Mouse (Mus musculus) forebrain, embryonic 14.5 days (tissue): ENCODE measurements at regions not wholly inside any gene's neighbourhood (a gene's known extent, or its start where the extent isn't known, plus 50 kb on each side); places are given as distances from the start of the nearest gene placed in this dataset.

Experiments used
- ATAC-seq: fragments of 200-750 bp; cut with Nextera tagmentation; 2 replicates; pipeline ENCODE4 v1.8.0; 2017; ENCODE audit warnings: mild to moderate bottlenecking, moderate library complexity
- DNase-seq: peaks from one replicate; pipeline ENCODE4 v3.0.0-alpha.2; 2015; ENCODE audit warnings: low spot score
- H3K27ac ChIP-seq: fragments of 300-500 bp; sonication (generic); 2 replicates; pipeline ENCODE4 v1.5.1; 2014; ENCODE audit warnings: low read depth, mild to moderate bottlenecking, control low read depth, low read length, moderate library complexity
- H3K27me3 ChIP-seq: fragments of 300-500 bp; sonication (generic); replicated peaks from 2 replicates; pipeline ENCODE4 v1.6.1; 2014; ENCODE audit warnings: low read length, control low read depth, mixed read lengths; ENCODE audit not compliant: control insufficient read depth, insufficient read depth
- H3K36me3 ChIP-seq: fragments of 300-500 bp; sonication (generic); 2 replicates; pipeline ENCODE4 v1.6.1; 2014; ENCODE audit warnings: low read length, control low read depth; ENCODE audit not compliant: control insufficient read depth, insufficient read depth
- H3K4me1 ChIP-seq: fragments of 300-500 bp; sonication (generic); 2 replicates; pipeline ENCODE4 v1.6.1; 2014; ENCODE audit warnings: antibody characterized with exemption, low read length, control low read depth; ENCODE audit not compliant: control insufficient read depth, insufficient read depth
- H3K4me2 ChIP-seq: fragments of 300-500 bp; sonication (generic); 2 replicates; pipeline ENCODE4 v1.6.1; 2014; ENCODE audit warnings: mild to moderate bottlenecking, control low read depth, low read length
- H3K4me3 ChIP-seq: fragments of 300-500 bp; sonication (generic); 2 replicates; pipeline ENCODE4 v1.5.1; 2014; ENCODE audit warnings: low read depth, low read length, control low read depth
- H3K9ac ChIP-seq: fragments of 300-500 bp; sonication (generic); 2 replicates; pipeline ENCODE4 v1.6.1; 2014; ENCODE audit warnings: mild to moderate bottlenecking, low read length, control low read depth, moderate library complexity
- H3K9me3 ChIP-seq: fragments of 300-500 bp; sonication (generic); replicated peaks from 2 replicates; pipeline ENCODE4 v1.6.1; 2016; ENCODE audit warnings: low read length, control low read depth, mixed read lengths; ENCODE audit not compliant: control insufficient read depth
- WGBS: fragments of 180-500 bp; shearing (Covaris S2); extraction: QIAGEN DNeasy Blood & Tissue Kit; methylation state at CpG from one replicate; pipeline ENCODE4 v1.1.7; 2014; 5-methylcytosine and 5-hydroxymethylcytosine counted together

- no peak overlapping the region for H3K4me3 ChIP-seq
- 56% methylated on average over 4 of the region's 4 CpGs for WGBS
- H3K36me3 ChIP-seq = no peaks in the 10 kb centered on the region
- H3K4me2 ChIP-seq = no peak overlapping the region
- ATAC-seq (peak; percentile 89), DNase-seq (peak; percentile 87)
- H3K4me1 ChIP-seq = no peaks in the 10 kb centered on the region
- no peaks in the 10 kb centered on the region for H3K9me3 ChIP-seq
- H3K27ac ChIP-seq = no peak overlapping the region
- no peak overlapping the region for H3K9ac ChIP-seq
- no peaks in the 10 kb centered on the region for H3K27me3 ChIP-seq
These were observed 143.0 kb upstream of the Ctnnd2 start for GRCm38 (mm10) chr15:30029257-30029899.

GRCm38 (mm10) chr15:30035367-30035766, 137.0 kb upstream of the Ctnnd2 start:
- H3K27me3 ChIP-seq = no peaks in the 10 kb centered on the region
- WGBS = 94% methylated on average over 2 of the region's 2 CpGs
- H3K9ac ChIP-seq = no peak overlapping the region
- H3K4me3 ChIP-seq = no peak overlapping the region
- H3K4me1 ChIP-seq = no peaks in the 10 kb centered on the region
- no peak for ATAC-seq
- H3K9me3 ChIP-seq = no peaks in the 10 kb centered on the region
- DNase-seq = no peak
- H3K36me3 ChIP-seq = no peaks in the 10 kb centered on the region
- H3K4me2 ChIP-seq = no peak overlapping the region
- H3K27ac ChIP-seq = no peak overlapping the region

- Histone ChIP-seq H3K4me3 (no peak overlapping the region), H3K9ac (no peak overlapping the region), H3K4me2 (no peak overlapping the region), H3K4me1 (no peaks in the 10 kb centered on the region), H3K27me3 (no peaks in the 10 kb centered on the region), H3K9me3 (no peaks in the 10 kb centered on the region), H3K36me3 (no peaks in the 10 kb centered on the region), H3K27ac (no peak overlapping the region)
- ATAC-seq (no peak), DNase-seq (peak; percentile 19)
- WGBS = 44% methylated on average over 5 of the region's 5 CpGs
These were observed 121.5 kb upstream of the Ctnnd2 start for GRCm38 (mm10) chr15:30050851-30051250.

- WGBS = 77% methylated on average over 7 of the region's 7 CpGs
- Histone ChIP-seq H3K4me3 (no peak overlapping the region), H3K4me1 (no peaks in the 10 kb centered on the region), H3K27ac (no peak overlapping the region), H3K9ac (no peak overlapping the region), H3K4me2 (no peak overlapping the region), H3K36me3 (no peaks in the 10 kb centered on the region), H3K9me3 (no peaks in the 10 kb centered on the region), H3K27me3 (no peaks in the 10 kb centered on the region)
- no peak for ATAC-seq
- peak; percentile 12 for DNase-seq
These were observed 112.6 kb upstream of the Ctnnd2 start for GRCm38 (mm10) chr15:30059808-30060207.

- no peaks in the 10 kb centered on the region for H3K27me3 ChIP-seq
- H3K36me3 ChIP-seq = no peaks in the 10 kb centered on the region
- no peaks in the 10 kb centered on the region for H3K4me1 ChIP-seq
- H3K4me3 ChIP-seq = no peak overlapping the region
- H3K4me2 ChIP-seq = no peak overlapping the region
- H3K9ac ChIP-seq = no peak overlapping the region
- ATAC-seq (no peak), DNase-seq (no peak)
- H3K9me3 ChIP-seq = no peaks in the 10 kb centered on the region
- WGBS = 81% methylated on average over 3 of the region's 3 CpGs
- no peak overlapping the region for H3K27ac ChIP-seq
These were observed 111.7 kb upstream of the Ctnnd2 start for GRCm38 (mm10) chr15:30060505-30061342.

- Histone ChIP-seq H3K36me3 (no peaks in the 10 kb centered on the region), H3K4me1 (no peaks in the 10 kb centered on the region), H3K27me3 (no peaks in the 10 kb centered on the region), H3K27ac (no peak overlapping the region), H3K4me3 (no peak overlapping the region), H3K9ac (no peak overlapping the region), H3K4me2 (no peak overlapping the region), H3K9me3 (no peaks in the 10 kb centered on the region)
- no peak for ATAC-seq
- 44% methylated on average over 2 of the region's 2 CpGs for WGBS
- DNase-seq = no peak
These were observed 100.7 kb upstream of the Ctnnd2 start for GRCm38 (mm10) chr15:30071668-30072067.

- Histone ChIP-seq H3K9ac (no peak overlapping the region), H3K27ac (no peak overlapping the region), H3K4me3 (no peak overlapping the region), H3K4me2 (no peak overlapping the region), H3K4me1 (no peaks in the 10 kb centered on the region), H3K27me3 (no peaks in the 10 kb centered on the region), H3K9me3 (no peaks in the 10 kb centered on the region), H3K36me3 (no peaks in the 10 kb centered on the region)
- WGBS = 40% methylated on average over 1 of the region's 1 CpGs
- no peak for DNase-seq
- ATAC-seq = no peak
These were observed 100.1 kb upstream of the Ctnnd2 start for GRCm38 (mm10) chr15:30072301-30072700.

- Histone ChIP-seq H3K4me2 (no peak overlapping the region), H3K4me1 (no peaks in the 10 kb centered on the region), H3K36me3 (no peaks in the 10 kb centered on the region), H3K9ac (no peak overlapping the region), H3K27me3 (no peaks in the 10 kb centered on the region), H3K27ac (no peak overlapping the region), H3K4me3 (no peak overlapping the region), H3K9me3 (no peaks in the 10 kb centered on the region)
- WGBS = 96% methylated on average over 6 of the region's 6 CpGs
- ATAC-seq (no peak), DNase-seq (no peak)
These were observed 85.3 kb upstream of the Ctnnd2 start for GRCm38 (mm10) chr15:30087120-30087519.

- DNase-seq = peak; percentile 48
- 56% methylated on average over 3 of the region's 3 CpGs for WGBS
These were observed 50.3 kb upstream of the Ctnnd2 start for GRCm38 (mm10) chr15:30122061-30122460.

More at GRCm38 (mm10) chr15:30122061-30122460, 50.3 kb upstream of the Ctnnd2 start:
- Histone ChIP-seq H3K27me3 (no peaks in the 10 kb centered on the region), H3K4me2 (no peak overlapping the region), H3K27ac (no peak overlapping the region), H3K9ac (no peak overlapping the region), H3K9me3 (no peaks in the 10 kb centered on the region), H3K4me3 (no peak overlapping the region), H3K36me3 (no peaks in the 10 kb centered on the region), H3K4me1 (no peaks in the 10 kb centered on the region)
- ATAC-seq = no peak
